Mouse (Mus musculus) layer of hippocampus, adult 2 months (tissue): ENCODE data around the gene Cd247. TPM values are rescaled to one million over a fixed set of nuclear protein-coding genes. Genes with fewer than 3 reads are reported as not detected.
A peak's percentile ranks its signal among the peaks of the same experiment; 100 is the strongest.

Experiments
- DNase-seq, 2 experiments: peaks; one replicate each; pipeline ENCODE4 v3.0.0; 2022; ENCODE audit warnings: low spot score in 2 of 2
- H3K27ac ChIP-seq: fragments of 200-600 bp; 2 replicates; pipeline ENCODE4 v1.8.1; 2022
- H3K4me3 ChIP-seq: fragments of 200-600 bp; 2 replicates; pipeline ENCODE4 v1.8.1; 2022; ENCODE audit warnings: mild to moderate bottlenecking
- CTCF ChIP-seq: fragments of 200-600 bp; conservative IDR thresholded peaks from 2 replicates; pipeline ENCODE4 v1.8.1; 2022; ENCODE audit warnings: antibody characterized with exemption, mild to moderate bottlenecking, moderate library complexity
- total RNA-seq, 2 experiments: library from RNA; stranded (reverse); gene quantifications; 2 replicates each; pipeline ENCODE4 v1.2.3; 2021

Gene Cd247
- total RNA-seq, 2 experiments from 2014 or later: not detected

DNA sequence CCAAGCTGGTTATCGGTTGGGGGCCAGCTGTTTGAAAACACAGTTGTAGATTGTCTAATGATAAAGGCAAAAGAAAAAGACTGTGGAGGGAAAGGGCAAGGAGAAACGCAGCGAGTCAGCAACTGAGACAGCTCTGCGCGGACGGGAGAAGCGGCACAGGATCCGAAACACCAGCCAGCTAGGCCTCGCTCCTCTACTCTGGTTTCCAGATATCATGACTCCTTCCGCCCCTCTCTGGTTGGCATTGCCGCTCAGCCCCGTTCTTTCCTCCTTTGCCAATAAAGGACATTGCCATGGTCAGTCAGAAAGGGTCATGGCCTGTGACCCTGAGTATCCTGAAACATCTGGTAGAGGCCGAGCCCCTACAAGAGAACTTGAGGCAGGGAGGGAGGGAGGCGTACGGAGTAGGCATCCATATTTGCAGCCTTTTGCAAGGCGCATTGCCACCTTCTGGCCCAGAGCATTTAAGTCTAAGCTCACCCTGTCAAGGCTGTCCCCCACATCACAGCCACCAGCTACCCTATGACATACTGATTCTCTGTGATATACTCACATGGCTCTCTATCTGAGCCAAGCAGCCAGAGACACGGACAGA lies 682 bp downstream of the Cd247 start:
- DNase-seq: no peak
- H3K27ac ChIP-seq: no peak overlapping the region
- no peak for TF ChIP-seq CTCF
- no peak overlapping the region for H3K4me3 ChIP-seq

DNA sequence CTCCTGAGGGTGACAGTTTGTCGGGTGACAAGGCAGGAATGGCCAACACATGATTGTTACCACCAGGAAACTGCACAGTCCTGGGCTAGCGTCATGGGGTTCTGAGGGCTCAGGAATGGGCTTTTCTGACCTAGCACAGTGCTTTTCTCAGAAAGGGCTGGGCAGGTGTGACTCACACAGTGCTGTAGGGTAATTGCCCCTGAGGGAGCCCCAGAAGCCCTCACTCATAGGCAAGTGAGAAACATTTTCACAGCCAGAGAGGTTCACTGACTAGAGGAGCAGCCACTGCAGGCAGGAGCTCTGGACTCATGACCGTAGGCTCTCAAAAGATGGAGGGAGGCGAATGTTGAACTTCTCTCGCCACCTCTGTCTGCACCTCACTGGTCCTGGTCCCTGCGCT lies 1.5 kb downstream of the Cd247 start:
- no peak for DNase-seq
- H3K27ac ChIP-seq: no peak overlapping the region
- TF ChIP-seq CTCF: no peak
- H3K4me3 ChIP-seq: no peak overlapping the region

GRCm38 (mm10) chr1:165790461-165791210 lies 2.2 kb downstream of the Cd247 start:
- no peak for TF ChIP-seq CTCF
- Histone ChIP-seq H3K4me3 (no peak overlapping the region), H3K27ac (no peak overlapping the region)
- no peak for DNase-seq

DNA sequence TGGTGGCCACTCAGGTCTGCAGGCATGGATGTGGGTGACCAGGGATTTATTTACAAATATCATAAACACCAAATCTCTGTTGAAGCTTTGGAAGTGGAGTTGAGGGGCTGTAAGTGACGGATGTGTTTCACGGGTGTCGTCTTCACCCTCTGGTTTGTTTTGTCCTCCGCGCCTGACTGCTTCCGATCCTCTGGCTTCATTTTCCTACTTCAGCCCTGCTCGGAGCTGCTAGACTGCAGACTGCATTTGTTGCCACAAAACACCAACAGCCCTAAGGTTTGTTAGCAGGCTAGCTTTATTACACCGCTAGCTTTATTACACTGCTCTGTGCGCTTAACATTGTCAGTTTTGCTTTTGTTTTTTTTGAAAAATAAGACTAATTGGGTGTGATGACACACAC lies 2.9 kb downstream of the Cd247 start:
- DNase-seq: no peak
- Histone ChIP-seq H3K27ac (no peak overlapping the region), H3K4me3 (no peak overlapping the region)
- TF ChIP-seq CTCF: no peak

GRCm38 (mm10) chr1:165801709-165802310 lies 13.3 kb downstream of the Cd247 start:
- TF ChIP-seq CTCF: no peak
- Histone ChIP-seq H3K4me3 (no peak overlapping the region), H3K27ac (no peak overlapping the region)
- DNase-seq: no peak

GRCm38 (mm10) chr1:165803107-165803506 lies 14.6 kb downstream of the Cd247 start:
- no peak for DNase-seq
- no peak for TF ChIP-seq CTCF
- Histone ChIP-seq H3K4me3 (no peak overlapping the region), H3K27ac (no peak overlapping the region)

GRCm38 (mm10) chr1:165804133-165804532 lies 15.7 kb downstream of the Cd247 start:
- H3K4me3 ChIP-seq: no peak overlapping the region
- no peak for TF ChIP-seq CTCF
- H3K27ac ChIP-seq: no peak overlapping the region
- DNase-seq: no peak

DNA sequence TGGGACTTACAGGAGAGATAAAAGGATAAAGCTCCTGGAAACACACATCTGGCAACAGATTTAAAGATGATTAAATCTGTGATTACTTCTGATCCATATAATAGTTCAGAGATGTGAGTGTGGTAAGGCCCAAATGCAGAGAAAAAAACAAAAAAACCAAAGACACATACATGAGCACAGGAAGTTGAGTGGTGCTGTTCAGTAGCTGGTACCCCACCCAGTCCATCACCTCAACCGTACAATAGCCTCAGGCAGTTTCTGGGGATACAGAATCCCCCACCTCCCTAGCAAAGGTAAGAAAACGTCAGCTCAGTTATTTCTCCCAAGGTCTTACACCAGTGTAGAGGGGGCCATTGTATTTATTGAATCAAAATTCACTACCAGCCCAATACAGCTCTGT lies 22.2 kb downstream of the Cd247 start:
- DNase-seq: no peak
- TF ChIP-seq CTCF: no peak
- H3K4me3 ChIP-seq: no peak overlapping the region
- no peak overlapping the region for H3K27ac ChIP-seq

GRCm38 (mm10) chr1:165811170-165811569 lies 22.7 kb downstream of the Cd247 start:
- H3K4me3 ChIP-seq: no peak overlapping the region
- no peak overlapping the region for H3K27ac ChIP-seq
- DNase-seq: no peak
- TF ChIP-seq CTCF: no peak

- no peak for DNase-seq
- TF ChIP-seq CTCF: no peak
- Histone ChIP-seq H3K4me3 (no peak overlapping the region), H3K27ac (no peak overlapping the region)
Observed at GRCm38 (mm10) chr1:165812775-165813174, 24.3 kb downstream of the Cd247 start.

- Histone ChIP-seq H3K4me3 (no peak overlapping the region), H3K27ac (no peak overlapping the region)
- DNase-seq: no peak
- no peak for TF ChIP-seq CTCF
Observed at GRCm38 (mm10) chr1:165814116-165814515, 25.6 kb downstream of the Cd247 start.

DNA sequence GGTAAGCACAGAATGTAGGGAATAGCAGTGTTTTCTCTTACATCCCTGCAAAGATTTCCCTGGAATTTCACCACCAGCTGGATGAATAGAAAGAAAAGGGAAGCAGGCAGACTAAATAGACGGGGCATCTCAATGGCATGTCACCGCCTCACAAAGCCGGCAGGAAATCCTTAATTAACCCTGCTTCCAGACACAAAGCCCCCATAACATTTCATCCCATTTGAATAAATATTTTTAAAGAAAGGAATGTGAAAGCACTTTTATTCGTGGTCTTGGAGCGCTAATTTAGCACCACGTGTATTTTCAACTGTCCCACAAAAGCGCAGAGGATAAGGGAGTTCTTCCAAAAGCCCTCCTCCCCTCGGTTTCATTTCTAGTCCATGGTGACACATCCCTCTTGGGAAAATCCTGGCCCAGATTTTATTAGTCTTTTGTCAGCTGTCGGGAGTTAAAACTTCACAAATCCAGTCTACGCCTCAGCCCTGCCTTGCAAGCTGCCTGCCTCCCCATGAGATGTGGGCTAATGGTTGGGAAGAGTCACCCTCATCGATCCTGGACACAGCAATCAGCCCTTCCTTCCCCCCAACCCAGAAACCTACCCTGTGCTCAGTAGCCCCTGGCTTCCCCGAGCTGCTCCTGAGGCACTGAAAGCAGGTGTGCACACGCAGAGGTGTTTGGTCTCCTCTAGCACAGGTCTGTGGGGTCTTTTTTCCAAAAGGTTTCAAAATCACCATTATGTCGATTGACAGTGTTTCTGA lies 26.2 kb downstream of the Cd247 start:
- peak overlapping the region; percentile 22; the same call in 1 of the 2 replicates for H3K4me3 ChIP-seq
- no peak for DNase-seq
- no peak overlapping the region for H3K27ac ChIP-seq
- TF ChIP-seq CTCF: no peak

DNA sequence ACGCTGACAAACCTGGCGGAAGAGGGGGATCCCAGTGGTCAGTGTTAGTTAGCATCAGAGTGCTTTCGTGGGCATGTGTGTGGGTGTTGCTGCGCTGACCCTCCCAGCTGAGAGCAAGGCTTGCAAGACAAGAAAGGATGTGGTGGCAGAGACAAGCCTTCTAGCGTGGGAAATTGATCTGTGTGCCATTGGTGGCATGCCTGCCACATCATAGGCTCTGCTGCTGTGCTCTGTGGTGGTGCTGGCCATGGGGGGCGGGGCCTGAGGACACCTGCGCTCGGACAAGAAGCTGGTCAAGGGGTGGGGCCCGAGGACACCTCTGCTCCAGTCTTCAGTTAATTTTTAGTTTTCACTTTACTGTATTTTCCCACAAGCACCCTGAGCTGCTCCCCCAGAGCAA lies 27.9 kb downstream of the Cd247 start:
- Histone ChIP-seq H3K4me3 (no peak overlapping the region), H3K27ac (no peak overlapping the region)
- no peak for DNase-seq
- no peak for TF ChIP-seq CTCF
